Mouse (Mus musculus): ENCODE results near the gene Fblim1.

The Fblim1 gene

GRCm38 (mm10) chr4:141540844-141541243 lies 65.1 kb downstream of the Fblim1 start:
- WGBS, result 28% methylated on average over 3 of the region's 3 CpGs

GRCm38 (mm10) chr4:141539213-141539767 lies 66.6 kb downstream of the Fblim1 start:
- 37% methylated on average over 12 of the region's 12 CpGs for WGBS

GRCm38 (mm10) chr4:141538408-141539212 lies 67.3 kb downstream of the Fblim1 start, which contains the start of gene Spen:
TSS of gene Spen (minus strand) at chr4:141538597.
- 1% methylated on average over 86 of the region's 88 CpGs for WGBS

- 1% methylated on average over 83 of the region's 101 CpGs for WGBS
Measured at GRCm38 (mm10) chr4:141537706-141538407, 68.0 kb downstream of the Fblim1 start.

- whole genome bisulfite sequencing, result 0% methylated on average over 14 of the region's 14 CpGs
Measured at GRCm38 (mm10) chr4:141537226-141537610, 68.7 kb downstream of the Fblim1 start.

- under 1% methylated on average over 61 of the region's 61 CpGs for WGBS
Measured at GRCm38 (mm10) chr4:141536291-141537225, 69.3 kb downstream of the Fblim1 start.

GRCm38 (mm10) chr4:141534947-141535680 lies 70.8 kb downstream of the Fblim1 start:
- 8% methylated on average over 9 of the region's 11 CpGs for WGBS

- 70% methylated on average over 15 of the region's 15 CpGs for WGBS
Measured at GRCm38 (mm10) chr4:141530979-141531378, 74.9 kb downstream of the Fblim1 start.

- WGBS, result 75% methylated on average over 11 of the region's 11 CpGs
Measured at GRCm38 (mm10) chr4:141528938-141529337, 77.0 kb downstream of the Fblim1 start.

GRCm38 (mm10) chr4:141526936-141527650 lies 78.8 kb downstream of the Fblim1 start:
- WGBS, result 77% methylated on average over 7 of the region's 7 CpGs

Data from cerebral cortex, adult 2 months (tissue).